Mouse (Mus musculus): Measurements from ENCODE around the gene Dnajb4.
"Not testable (repeated sequence)": the region's sequence is repeated elsewhere in the genome, so short reads cannot be mapped to it uniquely, and the experiment has no call there.

- not testable (repeated sequence) for TF ChIP-seq POLR2AphosphoS5 (IDR thresholded peaks at IDR 0.05; ENCODE audit: borderline replicate concordance, low read depth, low read length); POLR2A (IDR thresholded peaks at IDR 0.05; ENCODE audit: control insufficient read depth in 1 of 2, insufficient read depth in 1 of 2, low read depth in 1 of 2, low read length in 2 of 2, poor library complexity in 1 of 2)
Measured at GRCm38 (mm10) chr3:152259409-152259808, 49.3 kb upstream of the Dnajb4 start.
